Comparison of ENCODE assay signal across 8 mouse cellular contexts in genomic region chr7:99828083-99828570, GRCm38 (mm10). TPM values are rescaled to one million over a fixed set of nuclear protein-coding genes. Genes with fewer than 3 reads are reported as not detected.
DNase-seq lines count a peak whose midpoint lies in the region; ATAC-seq lines count a peak whose summit lies in the region.

TSS of gene Neu3 (minus strand) at chr7:99828417.

- H3K27me3 ChIP-seq in heart, embryonic 10.5 days (ENCODE audit: insufficient read depth, poor library complexity, severe bottlenecking): no peaks in the 10 kb centered on the region
- H3K27me3 ChIP-seq in kidney, embryonic 15.5 days: no peaks in the 10 kb centered on the region

- DNase-seq in B cell, adult 2 months: peak; percentile 94 to 96
- DNase-seq in brain, adult 2 months (ENCODE audit: low read depth, low spot score): peak; percentile 97
- peak; percentile 98 for DNase-seq in heart, embryonic 10.5 days (ENCODE audit: low spot score)
- peak; percentile 98 for DNase-seq in liver
- peak; percentile 97 for DNase-seq in spleen, postnatal 4 days (ENCODE audit: low spot score in 2 of 2)

- H3K4me1 ChIP-seq in heart, embryonic 10.5 days: peaks cover 31% of the 10 kb centered on the region
- H3K4me1 ChIP-seq in kidney, embryonic 15.5 days: peaks cover 12% of the 10 kb centered on the region

- peak within 1 kb of the TSS; percentile 69 for H3K4me2 ChIP-seq in kidney, embryonic 15.5 days

- WGBS in heart, embryonic 10.5 days: under 1% methylated on average over 26 of the region's 26 CpGs
- under 1% methylated on average over 26 of the region's 26 CpGs for WGBS in kidney, embryonic 15.5 days

- H3K27ac ChIP-seq in heart, embryonic 10.5 days: peak within 1 kb of the TSS; percentile 93
- H3K27ac ChIP-seq in kidney, embryonic 15.5 days: peak within 1 kb of the TSS; percentile 88

- peak; percentile 95 for ATAC-seq in erythroblast, adult 5-6 weeks (replicated peaks; ENCODE audit: low FRiP score, poor library complexity, severe bottlenecking)
- ATAC-seq in kidney, embryonic 15.5 days (replicated peaks; ENCODE audit: low FRiP score): peak; percentile 99
- peak; percentile 97 for ATAC-seq in monocyte, adult 5-6 weeks (replicated peaks; ENCODE audit: insufficient number of reproducible peaks, low FRiP score, low TSS enrichment, poor library complexity, severe bottlenecking)

- peak within 1 kb of the TSS; percentile 75 for H3K4me3 ChIP-seq in heart, embryonic 10.5 days
- H3K4me3 ChIP-seq in kidney, embryonic 15.5 days (replicated peaks): peak within 1 kb of the TSS; percentile 57

- H3K9ac ChIP-seq in kidney, embryonic 15.5 days: peak within 1 kb of the TSS; percentile 56

- no peaks in the 10 kb centered on the region for H3K9me3 ChIP-seq in heart, embryonic 10.5 days
- no peaks in the 10 kb centered on the region for H3K9me3 ChIP-seq in kidney, embryonic 15.5 days (replicated peaks)

- H3K36me3 ChIP-seq in heart, embryonic 10.5 days: peaks cover under 1% of the 10 kb centered on the region; the same call in 1 of the 2 replicates
- H3K36me3 ChIP-seq in kidney, embryonic 15.5 days: no peaks in the 10 kb centered on the region

RNA-seq across cellular contexts. Expression of gene Neu3, which starts in this region (rescaled TPM):
- 3.8 and 6.5 TPM in 2 replicates for total RNA-seq in erythroblast, adult 5-6 weeks (2015; ENCODE audit: low replicate concordance)
- 11.9 and 12.8 TPM in 2 replicates for total RNA-seq in erythroblast, adult 5-6 weeks (2017; ENCODE audit: low replicate concordance)
- 3.1 and 3.3 TPM in 2 replicates for polyA plus RNA-seq in heart, embryonic 10.5 days (2016; fragmentation: Nextera tagmentation; extraction: Ambion mirVana)
- 3.0 and 3.1 TPM in 2 replicates for polyA plus RNA-seq in kidney, embryonic 15.5 days (2015; fragmentation: Nextera tagmentation; extraction: Ambion mirVana)
- total RNA-seq in monocyte, adult 5-6 weeks (2017): 0.75 to 1.2 TPM in 2 of 3 replicates, not detected in the other

Comparison
In these comparisons a context has a peak if more than half of its experiments do, and no peak if none do; other contexts are left out.
1. Peak in every context shown above with its lines: DNase-seq, ATAC-seq, H3K4me3 ChIP-seq and H3K27ac ChIP-seq.